Mouse (Mus musculus) testis, postnatal 10 days (tissue): Measurements from ENCODE around the gene Arhgef28.

Source experiments
- DNase-seq: peaks from one replicate; pipeline ENCODE4 v3.0.0; 2021; ENCODE audit warnings: low spot score

The Arhgef28 gene

DNA sequence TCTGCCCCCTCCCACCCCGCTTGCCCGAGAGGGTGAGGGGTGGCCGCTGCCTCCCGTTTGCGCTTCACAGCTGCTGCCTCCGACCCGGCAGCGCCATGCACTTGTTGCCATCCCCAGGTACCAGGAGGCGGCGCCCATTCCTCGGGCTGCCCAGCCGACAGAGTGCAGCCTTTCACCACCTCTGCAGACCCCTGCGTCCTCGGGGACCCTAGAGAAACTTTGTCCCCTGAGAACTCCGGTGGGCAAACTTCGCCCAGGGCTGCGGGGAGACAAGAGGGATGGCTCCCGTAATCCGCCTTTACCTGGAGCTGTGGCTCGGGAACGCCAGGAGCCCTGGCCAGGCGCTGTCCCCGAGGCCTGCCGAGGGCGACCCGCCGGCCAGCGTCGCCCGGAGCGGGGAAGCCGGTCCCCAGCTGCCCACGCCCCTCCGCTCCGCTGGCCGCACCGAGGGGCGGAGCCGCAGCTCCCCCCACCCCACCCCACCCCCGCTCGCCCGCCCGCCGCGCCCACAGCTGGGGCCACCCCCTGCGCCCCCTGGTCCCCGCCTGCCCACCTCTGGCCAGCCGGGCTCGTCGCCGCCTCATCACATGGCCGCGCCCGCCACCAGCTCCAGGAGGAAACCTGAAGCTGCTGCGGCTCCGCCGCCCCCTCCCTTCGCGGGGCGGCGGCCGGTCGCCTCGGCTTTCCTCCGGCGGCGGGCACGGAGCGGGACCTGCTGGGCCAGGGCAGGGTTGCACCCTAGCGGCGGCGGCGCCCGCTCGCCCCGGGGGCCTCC, at the start of gene Arhgef28:
TSS of gene Arhgef28 (minus strand) at position 669 of the 775 bp plus-strand sequence.
- DNase-seq, result peak; percentile 73

- no peak for DNase-seq
Measured at GRCm38 (mm10) chr13:98254921-98255320, 48.7 kb upstream of the Arhgef28 start.

DNA sequence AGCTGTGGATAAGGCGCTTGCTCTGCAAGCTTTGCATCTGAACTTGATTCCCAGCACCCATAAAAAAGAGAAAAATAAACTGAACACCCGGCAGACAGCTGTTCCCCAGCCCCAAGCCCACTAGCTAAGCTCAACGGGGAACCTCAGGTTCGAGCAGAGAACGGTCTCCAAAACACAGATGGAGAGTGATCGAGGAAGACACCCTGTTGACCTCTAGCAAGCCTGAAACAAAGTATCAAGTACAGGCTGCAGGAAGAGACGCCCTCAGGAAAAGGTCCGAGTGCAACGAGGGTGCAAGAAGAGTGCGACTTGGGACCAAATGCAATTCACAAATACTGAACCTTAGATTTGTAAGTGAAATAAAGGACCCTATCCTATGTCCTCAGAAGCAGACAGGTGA, 43.4 kb upstream of the Arhgef28 start:
- DNase-seq, result no peak

DNA sequence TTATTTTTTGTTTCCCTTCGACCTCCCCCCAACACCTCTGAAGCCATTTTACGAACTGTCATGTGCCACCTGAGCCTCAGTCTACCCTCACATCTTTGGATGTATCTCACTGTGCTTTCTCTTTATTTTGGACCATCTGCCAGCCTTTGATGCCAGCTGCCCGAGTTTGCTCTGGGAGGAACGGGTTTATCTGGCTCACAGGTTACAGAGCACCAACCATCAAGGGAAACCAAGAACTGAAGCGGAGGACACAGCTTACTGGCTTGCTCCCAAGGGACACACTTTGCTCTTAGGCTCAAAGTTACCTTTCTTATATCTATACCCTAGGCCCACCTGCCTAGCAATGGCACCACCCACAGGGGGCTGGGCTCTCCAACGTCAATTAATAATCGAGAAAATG, 39.1 kb upstream of the Arhgef28 start:
- DNase-seq, result no peak

GRCm38 (mm10) chr13:98244571-98245350, 38.5 kb upstream of the Arhgef28 start:
- no peak for DNase-seq

DNA sequence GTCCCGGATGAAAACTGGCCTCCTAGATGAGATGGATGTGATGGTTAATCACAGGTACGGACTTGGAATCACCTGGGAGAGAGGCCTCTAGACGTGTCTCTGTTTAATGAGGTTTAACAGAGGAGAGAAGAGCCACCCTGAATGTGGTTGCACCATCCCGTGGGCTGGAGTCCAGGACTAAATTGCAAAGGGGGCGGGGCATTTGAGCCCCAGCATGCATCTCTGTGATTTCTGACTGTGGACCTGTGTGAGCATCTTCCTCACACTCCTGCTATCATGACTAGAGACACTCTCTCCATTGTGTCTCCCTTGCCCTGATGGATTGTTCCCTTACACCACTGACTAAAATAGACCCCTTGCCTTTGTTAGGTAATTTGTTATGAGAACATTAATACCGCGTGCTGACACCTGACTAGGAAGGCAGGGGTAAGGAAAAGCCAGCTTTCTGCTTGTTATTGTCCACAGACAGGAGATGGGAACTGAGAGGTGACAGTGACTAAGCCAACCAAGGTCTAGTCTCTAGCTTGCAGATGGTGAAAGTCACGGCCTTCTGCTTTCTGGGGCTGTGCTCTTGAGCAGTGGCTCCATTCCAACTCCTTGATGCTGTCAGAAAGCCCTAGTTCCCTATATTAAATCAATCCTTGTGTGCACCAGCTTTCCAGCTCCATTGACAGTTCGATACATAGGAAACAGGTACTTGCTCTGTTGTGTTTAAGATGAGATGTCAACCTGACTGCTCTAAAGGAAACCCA, 35.5 kb upstream of the Arhgef28 start:
- DNase-seq, result no peak

GRCm38 (mm10) chr13:98239978-98240641, 33.9 kb upstream of the Arhgef28 start:
- DNase-seq, result peak; percentile 85

- no peak for DNase-seq
Measured at GRCm38 (mm10) chr13:98235451-98235850, 29.2 kb upstream of the Arhgef28 start.

GRCm38 (mm10) chr13:98230511-98230910, 24.3 kb upstream of the Arhgef28 start:
- no peak for DNase-seq

- DNase-seq, result no peak
Measured at GRCm38 (mm10) chr13:98226225-98226624, 20.0 kb upstream of the Arhgef28 start.

GRCm38 (mm10) chr13:98222848-98223247, 16.6 kb upstream of the Arhgef28 start:
- peak; percentile 59 for DNase-seq

DNA sequence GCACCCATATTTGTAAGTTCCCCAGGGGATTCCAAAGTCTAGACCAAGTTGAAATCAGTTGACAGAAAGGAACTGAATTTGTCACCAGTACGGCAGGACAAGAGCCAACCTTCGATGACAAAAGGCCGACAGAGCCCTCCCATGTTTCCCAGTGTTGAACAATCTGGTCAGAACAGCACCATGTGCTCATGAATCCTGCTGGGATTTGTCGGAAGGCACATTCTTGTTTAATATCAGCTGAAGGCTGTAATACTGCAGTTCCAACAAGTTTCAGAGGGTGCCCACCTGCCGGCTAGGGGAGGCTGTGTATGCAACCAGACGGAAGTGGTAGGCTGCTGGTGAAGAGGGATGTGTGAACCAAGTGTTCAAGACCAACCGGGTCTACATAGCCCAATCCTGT, 3.9 kb upstream of the Arhgef28 start:
- no peak for DNase-seq

DNA sequence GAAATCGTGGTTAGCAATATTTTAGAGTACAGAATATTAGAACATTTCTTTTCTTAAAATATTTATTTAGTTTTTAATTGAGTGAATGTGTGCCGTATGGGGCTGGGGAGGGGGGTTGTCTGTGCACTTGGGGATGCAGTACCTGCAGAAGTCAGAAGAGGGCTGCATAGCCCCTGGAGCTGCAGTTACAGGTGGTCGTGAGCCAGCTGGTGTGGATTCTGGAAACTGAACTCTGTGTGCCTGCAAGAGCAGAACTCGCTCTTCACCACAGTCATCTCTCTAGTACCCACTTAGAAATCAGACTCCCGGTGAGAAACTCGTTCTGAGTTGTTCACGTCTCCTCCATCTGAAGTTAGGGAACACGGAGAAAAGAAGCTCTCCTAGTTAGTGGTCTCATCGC, 2.6 kb upstream of the Arhgef28 start:
- peak; percentile 53 for DNase-seq

DNA sequence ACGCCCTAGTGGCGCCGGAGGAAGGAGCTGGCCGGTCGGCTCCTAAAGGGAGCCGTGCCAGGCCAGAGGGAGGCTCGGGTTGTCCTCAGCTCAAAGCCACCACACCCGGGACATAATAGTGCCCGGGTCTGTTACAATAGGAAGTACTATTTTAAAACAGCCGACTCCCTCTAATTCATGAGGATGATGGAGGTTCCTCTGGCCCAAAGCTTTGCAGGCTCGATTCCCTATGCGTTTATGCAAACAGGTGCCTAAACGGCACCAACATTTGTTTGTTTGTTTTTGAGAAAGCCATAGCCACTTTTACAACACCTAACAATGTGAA, 269 bp upstream of the Arhgef28 start:
- no peak for DNase-seq

DNA sequence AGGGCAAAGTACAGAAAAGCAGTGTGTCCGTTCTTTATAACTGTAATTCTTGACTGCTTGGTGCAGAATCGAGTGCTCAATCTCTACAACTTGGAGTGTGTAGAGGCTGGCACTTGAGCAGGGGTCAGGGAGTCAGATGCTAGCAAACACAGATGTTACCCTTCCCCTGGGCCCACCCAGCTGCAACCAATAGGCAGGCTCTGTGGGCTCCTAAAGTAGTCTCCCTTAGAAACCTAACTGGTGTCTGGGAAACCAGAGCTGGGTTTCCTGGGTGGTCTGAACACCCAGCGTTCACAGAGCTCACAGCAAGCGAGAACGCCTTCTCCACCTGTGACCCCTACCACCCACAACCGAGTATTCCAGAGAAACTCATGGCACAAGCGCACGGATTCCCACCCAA, 1.1 kb downstream of the Arhgef28 start:
- no peak for DNase-seq

DNA sequence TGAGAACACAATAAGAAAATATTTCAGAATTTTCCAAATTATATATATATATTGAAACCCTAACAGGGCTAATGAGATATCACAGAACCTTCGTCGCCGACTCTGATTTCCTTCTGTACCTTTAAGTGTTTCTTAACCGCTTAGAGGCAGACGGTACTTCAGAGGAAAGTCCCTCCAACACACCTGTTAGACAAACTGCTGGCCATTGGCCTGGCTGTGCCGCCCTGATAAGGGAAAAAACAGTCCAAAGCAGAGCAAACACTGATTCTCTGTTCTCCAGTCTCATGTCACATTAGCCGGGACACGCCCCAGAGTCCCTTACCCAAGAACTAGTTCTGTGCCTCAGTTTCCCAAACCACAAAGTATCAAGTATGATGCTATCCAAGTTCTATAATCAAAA, 1.9 kb downstream of the Arhgef28 start:
- DNase-seq, result no peak

DNA sequence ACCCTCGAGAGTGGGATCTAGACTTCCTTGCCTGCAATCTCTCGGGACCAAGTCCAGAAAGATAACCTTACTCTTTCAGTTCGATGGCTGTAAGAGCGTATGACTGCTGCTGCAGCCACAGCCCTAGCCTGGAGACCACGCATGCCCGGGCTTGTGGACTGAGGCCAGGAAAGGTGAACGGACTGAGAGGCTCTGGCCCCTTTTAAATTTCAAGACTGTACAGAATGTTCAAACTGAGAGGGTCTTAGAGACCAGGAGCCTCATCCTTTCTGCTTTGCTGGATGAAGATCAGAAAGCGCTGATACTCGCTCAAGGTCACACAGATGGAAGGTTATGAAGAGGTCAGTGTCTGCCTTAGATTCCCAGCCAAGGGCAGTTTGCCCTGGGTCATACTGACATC, 4.8 kb downstream of the Arhgef28 start:
- no peak for DNase-seq

GRCm38 (mm10) chr13:98192596-98192995, 13.6 kb downstream of the Arhgef28 start:
- DNase-seq, result no peak

GRCm38 (mm10) chr13:98188500-98188899, 17.7 kb downstream of the Arhgef28 start:
- no peak for DNase-seq

- no peak for DNase-seq
Measured at GRCm38 (mm10) chr13:98187904-98188303, 18.3 kb downstream of the Arhgef28 start.

- no peak for DNase-seq
Measured at GRCm38 (mm10) chr13:98186179-98186578, 20.1 kb downstream of the Arhgef28 start.

DNA sequence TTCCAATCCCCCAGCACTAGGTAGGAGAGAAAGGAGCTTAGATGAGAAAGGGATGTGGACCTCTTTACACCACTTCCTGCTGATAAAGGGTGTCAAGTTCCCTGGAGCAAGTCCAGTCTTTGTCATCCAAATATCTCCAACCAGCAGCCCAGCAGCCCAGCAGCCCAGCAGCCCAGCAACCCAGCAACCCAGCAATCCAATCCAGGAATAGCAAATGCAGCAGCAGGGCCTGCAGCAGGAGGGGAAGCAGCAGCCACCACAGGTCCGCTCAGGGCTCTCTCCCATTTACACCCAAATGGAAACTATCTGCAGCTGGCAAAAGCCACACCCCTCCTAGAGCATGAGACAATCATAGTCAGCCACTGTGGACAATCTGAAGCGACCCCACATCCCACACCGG, 21.6 kb downstream of the Arhgef28 start:
- no peak for DNase-seq
